Mouse (Mus musculus): ENCODE results near the gene Negr1.

GRCm38 (mm10) chr3:156980042-156980716 lies 418.6 kb downstream of the Negr1 start:
- no peak for TF ChIP-seq CTCF (IDR thresholded peaks at IDR 0.05; ENCODE audit: low read depth)
- TF ChIP-seq EP300 (IDR thresholded peaks at IDR 0.05; ENCODE audit: low read depth) = no peak

All from liver, postnatal 0 days (tissue).